Mouse (Mus musculus) bone marrow, adult 2 months (tissue): ENCODE data around the gene Ehd4.

ENCODE experiments used
- CTCF ChIP-seq: fragments of 200-500 bp; IDR thresholded peaks from 2 replicates; pipeline ENCODE4 v1.5.1; 2011; ENCODE audit warnings: low read length, control low read depth; ENCODE audit not compliant: control insufficient read depth, insufficient read depth
- POLR2A ChIP-seq: fragments of 200-500 bp; IDR thresholded peaks from 2 replicates; pipeline ENCODE4 v1.6.1; 2011; ENCODE audit warnings: low read depth, mild to moderate bottlenecking, control low read depth, low read length, borderline replicate concordance; ENCODE audit not compliant: control insufficient read depth

DNA sequence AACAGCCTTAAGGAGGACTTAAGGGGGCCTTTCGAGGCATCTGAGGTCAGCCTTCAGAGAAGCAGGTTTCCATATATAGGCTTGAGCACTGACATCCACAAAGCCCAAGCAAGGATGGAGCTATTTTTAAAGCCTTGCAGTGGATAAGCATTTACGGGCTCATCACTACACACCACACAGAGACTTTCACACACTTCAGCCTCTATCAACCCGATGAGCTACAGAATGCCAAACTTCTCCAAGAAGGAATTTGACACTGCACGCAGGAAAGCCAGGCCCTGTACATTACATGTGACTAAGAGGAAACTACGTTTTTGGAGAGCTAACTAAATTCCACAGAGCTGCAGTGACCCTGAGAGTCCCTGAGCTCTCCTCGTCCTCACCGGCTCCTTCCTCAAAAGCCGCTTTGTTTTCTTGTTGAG lies 55.6 kb downstream of the Ehd4 start:
- TF ChIP-seq CTCF (no peak), POLR2A (no peak)
